21 mouse cellular contexts compared by ENCODE assay signal in the genomic region with DNA sequence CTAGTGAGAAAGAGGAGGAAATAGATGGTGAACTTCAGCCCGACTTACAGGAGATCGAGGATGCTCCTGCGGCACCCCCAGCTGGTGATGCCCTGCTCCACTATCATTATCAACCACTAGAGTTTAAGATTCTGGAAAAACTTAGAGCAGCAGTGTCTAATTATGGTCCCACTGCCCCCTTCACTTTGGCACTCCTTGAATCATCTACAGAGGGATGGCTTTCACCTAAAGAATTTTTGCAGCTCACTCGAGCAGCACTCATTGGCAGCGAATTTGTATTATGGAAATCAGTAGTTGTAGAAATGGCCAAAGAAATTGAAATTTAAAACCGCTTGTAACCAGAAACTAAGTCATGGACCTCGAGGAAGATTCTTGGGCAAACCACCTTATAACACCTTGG.
"Had no signal": no experiment of that assay in that cellular context is flagged by ENCODE, and none has a peak within 500 bp of the region (broad histone marks: within the 10 kb centered on the region; RNA-seq: fewer than 3 reads in every experiment).

No protein-coding gene starts in this region.

- H3K9ac ChIP-seq: limb, embryonic 13.5 days; liver, embryonic 12.5 days; liver, embryonic 15.5 days; lung, embryonic 15.5 days; neural tube, embryonic 13.5 days; stomach, embryonic 15.5 days had no signal

- H3K4me1 ChIP-seq: limb, embryonic 10.5 days; limb, embryonic 13.5 days; liver, embryonic 12.5 days; liver, embryonic 15.5 days; lung, embryonic 15.5 days; megakaryocyte, embryonic 14.5 days; midbrain, embryonic 10.5 days; neural tube, embryonic 13.5 days; stomach, embryonic 15.5 days had no signal

- H3K4me2 ChIP-seq: limb, embryonic 13.5 days; liver, embryonic 12.5 days; liver, embryonic 15.5 days; lung, embryonic 15.5 days; neural tube, embryonic 13.5 days; stomach, embryonic 15.5 days had no signal

- H3K36me3 ChIP-seq: limb, embryonic 10.5 days; limb, embryonic 13.5 days; liver, embryonic 12.5 days; liver, embryonic 15.5 days; lung, embryonic 15.5 days; midbrain, embryonic 10.5 days; neural tube, embryonic 13.5 days; stomach, embryonic 15.5 days had no signal

- DNase-seq: kidney, adult 2 months; kidney, postnatal 25 days; liver; lung, adult 18-20 months; lung, postnatal 10 days; lung, postnatal 36 days; midbrain, embryonic 14.5 days; retina, postnatal 1 day; right cerebral cortex, postnatal 25 days; spleen, adult 18-20 months; thymus, postnatal 25 days had no signal

- ATAC-seq: liver, embryonic 12.5 days had no signal

- H3K4me3 ChIP-seq: limb, embryonic 10.5 days; limb, embryonic 13.5 days; liver, embryonic 12.5 days; liver, embryonic 15.5 days; lung, embryonic 15.5 days; megakaryocyte, embryonic 14.5 days; midbrain, embryonic 10.5 days; neural tube, embryonic 13.5 days; stomach, embryonic 15.5 days had no signal

- H3K27me3 ChIP-seq: limb, embryonic 13.5 days; liver, embryonic 12.5 days; liver, embryonic 15.5 days; lung, embryonic 15.5 days; megakaryocyte, embryonic 14.5 days; neural tube, embryonic 13.5 days; stomach, embryonic 15.5 days had no signal

- H3K27ac ChIP-seq: kidney, postnatal 0 days; limb, embryonic 10.5 days; limb, embryonic 13.5 days; liver, embryonic 12.5 days; liver, embryonic 15.5 days; lung, embryonic 15.5 days; midbrain, embryonic 10.5 days; neural tube, embryonic 13.5 days; stomach, embryonic 15.5 days had no signal

- H3K9me3 ChIP-seq: limb, embryonic 10.5 days; limb, embryonic 13.5 days; liver, embryonic 12.5 days; liver, embryonic 15.5 days; lung, embryonic 15.5 days; midbrain, embryonic 10.5 days; neural tube, embryonic 13.5 days; stomach, embryonic 15.5 days had no signal
